Mouse (Mus musculus) MEL (cell line): ENCODE data around the gene Auts2. TPM values are rescaled to one million over a fixed set of nuclear protein-coding genes. Genes with fewer than 3 reads are reported as not detected.

ENCODE experiments used
- DNase-seq: peaks from one replicate; pipeline ENCODE4 v3.0.0; 2011; ENCODE audit warnings: low read depth, low spot score
- H3K27ac ChIP-seq: 2 replicates; pipeline ENCODE4 v1.5.1; 2012; ENCODE audit warnings: low read depth, mild to moderate bottlenecking, control low read depth, low read length, moderate library complexity; ENCODE audit not compliant: control insufficient read depth
- H3K27me3 ChIP-seq, 2 experiments: fragments of 150-350 bp in 1 of 2; sonication (generic) in 1 of 2; 2 replicates each; pipeline ENCODE4 v1.6.1; 2012; ENCODE audit warnings: low read length in 2 of 2, mild to moderate bottlenecking in 2 of 2, improper control_type of control experiment in 1 of 2, moderate library complexity in 1 of 2; ENCODE audit not compliant: insufficient read depth in 2 of 2, control insufficient read depth in 1 of 2
- H3K36me3 ChIP-seq, 2 experiments: 2 replicates each; pipeline ENCODE4 v1.6.1; 2012 to 2014; ENCODE audit warnings: low read length in 2 of 2, improper control_type of control experiment in 1 of 2, inconsistent platforms in 1 of 2, mild to moderate bottlenecking in 1 of 2; ENCODE audit not compliant: insufficient read depth in 2 of 2, control insufficient read depth in 1 of 2
- H3K4me1 ChIP-seq, 2 experiments: fragments of 150-350 bp in 1 of 2; sonication (generic) in 1 of 2; 2 replicates each; pipeline ENCODE4 v1.6.1; 2012; ENCODE audit warnings: low read length in 2 of 2, improper control_type of control experiment in 1 of 2, mild to moderate bottlenecking in 1 of 2; ENCODE audit not compliant: insufficient read depth in 2 of 2, control insufficient read depth in 1 of 2
- H3K4me3 ChIP-seq, 2 experiments: fragments of 150-350 bp in 1 of 2; sonication (generic) in 1 of 2; 2 replicates each; pipeline ENCODE4 v1.5.1; 2012; ENCODE audit warnings: low read depth in 2 of 2, low read length in 2 of 2, mild to moderate bottlenecking in 2 of 2, moderate library complexity in 2 of 2, control low read depth in 1 of 2, improper control_type of control experiment in 1 of 2; ENCODE audit not compliant: control insufficient read depth in 1 of 2, insufficient read depth in 1 of 2
- H3K79me2 ChIP-seq: 2 replicates; pipeline ENCODE4 v1.6.1; 2012; ENCODE audit warnings: mild to moderate bottlenecking, low read length, moderate library complexity; ENCODE audit not compliant: control insufficient read depth, poor library complexity, insufficient read depth
- H3K9ac ChIP-seq: 2 replicates; pipeline ENCODE4 v1.6.1; 2012; ENCODE audit warnings: low read depth, mild to moderate bottlenecking, control low read depth, low read length, moderate library complexity; ENCODE audit not compliant: control insufficient read depth, poor library complexity, severe bottlenecking
- H3K9me3 ChIP-seq: fragments of 150-350 bp; sonication (generic); replicated peaks from 2 replicates; pipeline ENCODE4 v1.6.1; 2012; ENCODE audit warnings: mild to moderate bottlenecking, low read length, improper control_type of control experiment, moderate library complexity; ENCODE audit not compliant: insufficient read depth
- BHLHE40 ChIP-seq: IDR thresholded peaks from 2 replicates; pipeline ENCODE4 v1.6.1; 2012; ENCODE audit warnings: low read depth, mild to moderate bottlenecking, inconsistent platforms, low read length, improper control_type of control experiment, borderline replicate concordance
- CHD1 ChIP-seq: IDR thresholded peaks from 2 replicates; pipeline ENCODE4 v1.6.1; 2012; ENCODE audit warnings: low read depth, mild to moderate bottlenecking, inconsistent platforms, low read length, improper control_type of control experiment
- E2F4 ChIP-seq: IDR thresholded peaks from 2 replicates; pipeline ENCODE4 v1.6.1; 2011; ENCODE audit warnings: low read depth, low read length, improper control_type of control experiment, borderline replicate concordance
- ELF1 ChIP-seq: IDR thresholded peaks from 2 replicates; pipeline ENCODE4 v1.6.1; 2014; ENCODE audit warnings: low read depth, mild to moderate bottlenecking, inconsistent platforms, low read length, improper control_type of control experiment, moderate library complexity
- GABPA ChIP-seq: IDR thresholded peaks from 2 replicates; pipeline ENCODE4 v1.6.1; 2012; ENCODE audit warnings: low read depth, mild to moderate bottlenecking, inconsistent platforms, low read length, improper control_type of control experiment, moderate library complexity
- GATA1 ChIP-seq: IDR thresholded peaks from 2 replicates; pipeline ENCODE4 v1.6.1; 2011; ENCODE audit warnings: low read depth, low read length, improper control_type of control experiment
- HCFC1 ChIP-seq: IDR thresholded peaks from 2 replicates; pipeline ENCODE4 v1.6.1; 2012; ENCODE audit warnings: low read depth, mild to moderate bottlenecking, inconsistent platforms, low read length, improper control_type of control experiment, moderate library complexity
- JUND ChIP-seq: IDR thresholded peaks from 2 replicates; pipeline ENCODE4 v1.6.1; 2011; ENCODE audit warnings: low read depth, mild to moderate bottlenecking, improper control_type of control experiment, low read length
- MAFK ChIP-seq: IDR thresholded peaks from 2 replicates; pipeline ENCODE4 v1.6.1; 2011; ENCODE audit warnings: low read depth, mild to moderate bottlenecking, low read length, improper control_type of control experiment, borderline replicate concordance
- MAX ChIP-seq: IDR thresholded peaks from 2 replicates; pipeline ENCODE4 v1.6.1; 2011; ENCODE audit warnings: low read length, improper control_type of control experiment
- MAZ ChIP-seq: IDR thresholded peaks from 2 replicates; pipeline ENCODE4 v1.6.1; 2012; ENCODE audit warnings: low read depth, mild to moderate bottlenecking, inconsistent platforms, low read length, improper control_type of control experiment
- MEF2A ChIP-seq: IDR thresholded peaks from 2 replicates; pipeline ENCODE4 v1.6.1; 2014; ENCODE audit warnings: low read depth, mild to moderate bottlenecking, inconsistent platforms, low read length, improper control_type of control experiment; ENCODE audit not compliant: poor library complexity, insufficient replicate concordance, severe bottlenecking; ENCODE audit errors: extremely low read depth
- MXI1 ChIP-seq: IDR thresholded peaks from 2 replicates; pipeline ENCODE4 v1.6.1; 2011; ENCODE audit warnings: mild to moderate bottlenecking, low read depth, low read length, improper control_type of control experiment
- MYB ChIP-seq: IDR thresholded peaks from 2 replicates; pipeline ENCODE4 v1.6.1; 2011; ENCODE audit warnings: mild to moderate bottlenecking, low read depth, low read length, improper control_type of control experiment
- MYC ChIP-seq: IDR thresholded peaks from 2 replicates; pipeline ENCODE4 v1.6.1; 2011; ENCODE audit warnings: low read depth, mild to moderate bottlenecking, low read length, improper control_type of control experiment, moderate library complexity
- NELFE ChIP-seq: IDR thresholded peaks from 2 replicates; pipeline ENCODE4 v1.6.1; 2011; ENCODE audit warnings: low read depth, low read length, improper control_type of control experiment
- NRF1 ChIP-seq: IDR thresholded peaks from 2 replicates; pipeline ENCODE4 v1.6.1; 2014; ENCODE audit warnings: low read depth, mild to moderate bottlenecking, inconsistent platforms, low read length, improper control_type of control experiment, moderate library complexity; ENCODE audit not compliant: poor library complexity, insufficient read depth, severe bottlenecking
- POLR2A ChIP-seq, 2 experiments: IDR thresholded peaks; 2 replicates each; pipeline ENCODE4 v1.6.1; 2011 to 2012; ENCODE audit warnings: low read length in 2 of 2, mild to moderate bottlenecking in 2 of 2, control low read depth in 1 of 2, improper control_type of control experiment in 1 of 2, low read depth in 1 of 2, moderate library complexity in 1 of 2; ENCODE audit not compliant: control insufficient read depth in 1 of 2, insufficient read depth in 1 of 2, poor library complexity in 1 of 2
- POLR2AphosphoS5 ChIP-seq: IDR thresholded peaks from 2 replicates; pipeline ENCODE4 v1.6.1; 2012; ENCODE audit warnings: low read depth, borderline replicate concordance, mild to moderate bottlenecking, inconsistent platforms, low read length, moderate library complexity, mixed read lengths
- RCOR1 ChIP-seq: IDR thresholded peaks from 2 replicates; pipeline ENCODE4 v1.6.1; 2012; ENCODE audit warnings: low read depth, mild to moderate bottlenecking, inconsistent platforms, low read length, improper control_type of control experiment
- SIN3A ChIP-seq: IDR thresholded peaks from 2 replicates; pipeline ENCODE4 v1.6.1; 2012; ENCODE audit warnings: low read length, improper control_type of control experiment, inconsistent platforms
- TAL1 ChIP-seq: IDR thresholded peaks from 2 replicates; pipeline ENCODE4 v1.6.1; 2012; ENCODE audit warnings: mild to moderate bottlenecking, inconsistent platforms, low read length, moderate library complexity, mixed read lengths
- TBP ChIP-seq: IDR thresholded peaks from 2 replicates; pipeline ENCODE4 v1.8.0; 2011; ENCODE audit warnings: low read depth, low read length, improper control_type of control experiment
- TCF12 ChIP-seq: IDR thresholded peaks from 2 replicates; pipeline ENCODE4 v1.6.1; 2014; ENCODE audit warnings: low read depth, mild to moderate bottlenecking, inconsistent platforms, low read length, improper control_type of control experiment, moderate library complexity
- UBTF ChIP-seq: IDR thresholded peaks from 2 replicates; pipeline ENCODE4 v1.6.1; 2012; ENCODE audit warnings: low read depth, mild to moderate bottlenecking, inconsistent platforms, low read length, improper control_type of control experiment, moderate library complexity, borderline replicate concordance; ENCODE audit not compliant: insufficient read depth
- ZMIZ1 ChIP-seq: IDR thresholded peaks from 2 replicates; pipeline ENCODE4 v1.6.1; 2012; ENCODE audit warnings: low read depth, mild to moderate bottlenecking, inconsistent platforms, low read length, improper control_type of control experiment, moderate library complexity
- ZNF384 ChIP-seq: IDR thresholded peaks from 2 replicates; pipeline ENCODE4 v1.6.1; 2012; ENCODE audit warnings: low read depth, mild to moderate bottlenecking, inconsistent platforms, low read length, improper control_type of control experiment
- polyA plus RNA-seq, 2 experiments: library from polyadenylated mRNA; stranded (reverse) in 1 of 2; unstranded in 1 of 2; fragments of >175 nt in 1 of 2; fragments of >200 nt in 1 of 2; gene quantifications; 2 replicates each; pipeline versions ENCODE4 v1.2.1 to v1.2.4; 2012; ENCODE audit warnings: low replicate concordance in 2 of 2, low read depth in 1 of 2; ENCODE audit not compliant: insufficient read length in 2 of 2, insufficient read depth in 1 of 2, missing spikeins in 1 of 2
- total RNA-seq: library from RNA; depleted of rRNA; stranded (reverse); fragments of 300-350 nt; gene quantifications from 2 replicates; pipeline ENCODE4 v1.2.3, GENCODE M21; 2012

Auts2 gene
- total and polyA plus RNA-seq, 3 experiments, result not detected

GRCm38 (mm10) chr5:132126626-132127025 lies 416.5 kb downstream of the Auts2 start:
- H3K27me3 ChIP-seq, result no peaks in the 10 kb centered on the region
- H3K9me3 ChIP-seq, result no peaks in the 10 kb centered on the region
- DNase-seq, result no peak
- no peak overlapping the region for H3K27ac ChIP-seq
- no peak for TF ChIP-seq NELFE
- TF ChIP-seq E2F4, result no peak
- no peak for TF ChIP-seq HCFC1
- TF ChIP-seq NRF1, result no peak
- no peak for TF ChIP-seq MAX
- no peak for TF ChIP-seq SIN3A
- TF ChIP-seq TCF12, result no peak
- TF ChIP-seq GATA1, result no peak
- TF ChIP-seq TBP, result no peak
- no peak for TF ChIP-seq MYB
- no peak for TF ChIP-seq TAL1
- TF ChIP-seq CHD1, result no peak
- no peak for TF ChIP-seq MYC
- TF ChIP-seq POLR2A (IDR thresholded peaks at IDR 0.05; ENCODE audit: control insufficient read depth in 1 of 2, insufficient read depth in 1 of 2, low read depth in 1 of 2, low read length in 2 of 2, poor library complexity in 1 of 2), result no peak
- no peak for TF ChIP-seq GABPA
- TF ChIP-seq JUND, result no peak
- no peak for TF ChIP-seq UBTF
- TF ChIP-seq, all 39 proteins: peak for 0
- Histone ChIP-seq H3K79me2 (no peaks in the 10 kb centered on the region), H3K4me1 (no peaks in the 10 kb centered on the region), H3K36me3 (no peaks in the 10 kb centered on the region), H3K9ac (no peak overlapping the region), H3K4me3 (no peak overlapping the region)

DNA sequence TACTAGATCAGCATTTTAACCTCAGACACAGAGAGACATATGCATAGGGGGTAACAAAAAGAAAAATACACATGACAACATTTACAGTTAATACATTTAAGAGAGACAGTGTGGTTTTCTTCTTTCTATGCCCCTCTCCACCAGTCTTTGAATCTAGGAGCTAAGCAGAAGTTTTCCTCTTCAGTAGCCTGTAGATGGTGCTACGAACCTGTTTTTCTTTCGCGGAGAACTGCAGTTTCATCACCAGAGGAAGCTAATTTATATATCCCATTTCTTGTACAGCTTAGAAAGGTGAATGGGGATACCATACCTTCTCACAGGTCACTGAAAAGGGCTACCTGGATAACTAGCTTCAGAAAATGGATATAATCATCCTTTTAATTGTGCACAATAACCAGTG lies 427.5 kb downstream of the Auts2 start:
- no peaks in the 10 kb centered on the region for H3K36me3 ChIP-seq
- TF ChIP-seq ELF1 (no peak), UBTF (no peak), TCF12 (no peak), JUND (no peak), GABPA (no peak), TAL1 (no peak), NRF1 (no peak), BHLHE40 (no peak), MAX (no peak), MAZ (no peak), MAFK (no peak), ZMIZ1 (no peak), ZNF384 (no peak), HCFC1 (no peak), POLR2AphosphoS5 (no peak), MEF2A (no peak), MXI1 (no peak), RCOR1 (no peak), GATA1 (no peak)
- TF ChIP-seq, all 39 proteins: peak for 0
- no peaks in the 10 kb centered on the region for H3K4me1 ChIP-seq
- H3K9ac ChIP-seq, result no peak overlapping the region
- no peaks in the 10 kb centered on the region for H3K27me3 ChIP-seq
- no peaks in the 10 kb centered on the region for H3K79me2 ChIP-seq
- H3K9me3 ChIP-seq, result no peaks in the 10 kb centered on the region
- H3K4me3 ChIP-seq, result no peak overlapping the region
- DNase-seq, result no peak
- no peak overlapping the region for H3K27ac ChIP-seq
